Mouse (Mus musculus): ENCODE data around the gene Enpp4. TPM values are rescaled to one million over a fixed set of nuclear protein-coding genes. Genes with fewer than 3 reads are reported as not detected.

Gene Enpp4
- total RNA-seq (2021) = 10 to 100 TPM; 26.2 to 26.4 TPM
- long read RNA-seq, experiment 1, full-length matches to known transcripts = 16 of 25 reads
- long read RNA-seq, experiment 1, partial matches to known transcripts = 1 of 25 reads
- long read RNA-seq, experiment 1, other reads (novel, unspliced or antisense) = 8 of 25 reads
- long read RNA-seq, experiment 2, full-length matches to known transcripts = 10 of 17 reads
- long read RNA-seq, experiment 2, partial matches to known transcripts = 2 of 17 reads
- long read RNA-seq, experiment 2, other reads (novel, unspliced or antisense) = 5 of 17 reads

DNA sequence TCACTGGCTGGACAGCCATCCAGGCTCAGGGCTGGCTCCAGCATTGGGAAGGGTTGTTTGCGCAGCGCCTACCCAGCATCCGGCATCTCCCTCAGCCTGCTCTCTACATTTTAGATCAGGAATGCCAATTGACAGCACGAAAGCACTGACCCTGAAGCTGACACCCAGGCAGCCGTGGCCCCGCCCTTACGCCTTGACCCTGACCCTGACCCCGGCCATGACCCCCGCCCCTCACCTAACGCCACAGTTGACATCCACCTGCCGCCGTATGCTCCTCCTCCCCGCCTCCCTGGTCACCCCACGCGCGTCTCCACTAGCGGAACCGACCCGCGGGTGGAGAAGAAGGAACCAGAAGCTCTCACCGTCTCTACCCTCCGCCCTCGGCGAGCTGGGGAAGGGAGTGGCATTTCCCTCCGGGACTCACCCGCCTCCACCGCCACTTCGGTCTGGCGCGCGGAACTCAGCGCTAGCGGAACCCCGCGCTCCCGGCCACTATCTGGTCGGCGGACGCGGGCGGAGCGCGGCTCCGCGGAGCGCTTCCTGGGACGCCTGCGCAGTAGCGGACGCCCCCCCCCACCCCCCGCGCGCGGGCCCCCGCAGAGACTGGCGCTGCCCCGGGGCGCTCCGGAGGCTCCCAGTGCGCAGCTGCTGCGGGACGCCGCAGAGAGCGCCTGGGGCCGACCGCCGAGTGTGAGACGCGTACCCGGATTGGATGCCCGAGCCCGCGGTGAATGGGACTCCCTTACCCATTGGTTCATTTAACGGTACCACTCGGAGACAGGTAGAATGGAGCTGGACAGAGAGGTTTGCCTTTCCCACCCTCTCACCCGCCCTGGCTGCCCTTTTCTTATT is at the start of gene Enpp4:
Gene Enpp4, minus strand, starts transcription at position 523 of the 852 bp plus-strand sequence.
- peak; percentile 92 to 94 for DNase-seq

DNA sequence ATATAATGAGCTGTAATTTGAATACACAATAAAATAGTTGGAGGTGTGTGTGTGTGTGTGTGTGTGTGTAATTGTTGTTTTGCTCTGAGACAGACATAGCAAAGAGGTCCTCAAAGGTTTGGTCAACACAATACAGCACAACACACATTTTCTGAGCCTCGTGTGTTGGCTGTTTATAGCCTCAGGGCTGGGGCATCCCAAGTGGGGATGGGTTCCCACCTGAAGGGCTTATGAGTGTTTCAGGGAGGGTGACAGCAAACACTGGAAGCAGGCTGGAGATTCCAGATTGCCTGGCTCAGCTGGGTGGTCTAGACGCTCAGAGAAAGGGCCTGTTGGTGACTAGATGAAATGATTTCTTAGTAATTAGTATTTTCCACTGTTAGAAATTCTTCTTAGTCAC is 49.6 kb upstream of the Enpp4 start:
- DNase-seq = no peak

DNA sequence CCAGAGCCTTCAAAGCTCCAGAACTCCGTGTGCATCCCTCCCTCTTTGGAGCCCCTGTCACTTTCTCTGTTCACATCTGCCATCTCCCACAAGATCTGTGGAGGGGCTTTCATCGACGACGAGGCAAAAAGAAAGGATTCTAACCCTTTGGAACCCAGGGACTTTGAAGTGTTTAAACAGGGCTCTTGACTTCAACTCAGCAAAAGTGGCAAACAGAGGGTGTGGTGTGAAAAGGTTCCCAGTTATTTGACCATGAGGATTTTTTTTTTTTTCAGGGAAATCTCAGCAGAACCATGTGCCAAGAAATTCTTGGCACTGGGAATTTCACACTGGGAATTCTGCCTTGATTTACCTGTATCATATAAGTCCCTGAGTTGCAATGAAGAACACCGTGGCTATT is 48.3 kb upstream of the Enpp4 start:
- DNase-seq = no peak

DNA sequence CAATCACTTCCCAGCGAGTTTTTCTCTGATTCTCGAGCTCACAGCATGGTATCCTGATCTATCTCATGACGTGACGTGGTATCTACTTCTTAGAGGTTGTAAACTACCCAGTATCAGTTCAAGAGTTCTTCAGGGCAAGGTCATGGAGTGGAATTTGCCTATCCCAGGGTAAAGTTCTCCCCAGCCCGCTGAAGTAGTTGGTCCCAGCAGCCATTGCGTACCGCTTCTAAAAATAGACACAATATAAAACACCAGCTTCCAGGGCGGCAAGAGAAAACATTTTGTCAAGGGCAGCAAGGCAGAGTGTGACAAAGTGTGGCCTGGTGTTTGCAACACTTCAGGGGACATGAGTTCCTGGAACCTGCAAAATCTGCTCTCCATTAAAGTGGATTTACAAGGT is 46.3 kb upstream of the Enpp4 start:
- peak; percentile 30 to 41 for DNase-seq

DNA sequence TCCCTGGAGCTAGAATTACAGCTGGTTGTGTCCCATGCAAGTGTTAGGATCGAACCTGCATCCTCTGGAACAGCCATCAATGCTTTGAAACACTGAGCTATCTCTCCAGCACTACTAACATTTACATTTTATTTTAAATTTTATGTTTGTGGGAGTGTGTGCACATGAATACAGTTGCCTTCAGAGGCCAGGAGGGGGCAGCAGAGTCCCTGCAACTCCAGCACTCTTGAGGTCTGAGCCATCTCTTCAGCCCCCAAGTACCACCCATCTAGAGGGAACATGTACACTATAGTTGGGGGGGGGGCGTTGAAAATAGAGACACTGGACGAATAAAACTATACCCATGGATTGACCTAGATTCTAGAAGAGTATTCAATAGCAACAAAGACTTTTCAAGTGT is 45.5 kb upstream of the Enpp4 start:
- DNase-seq = peak; percentile 47 to 82

DNA sequence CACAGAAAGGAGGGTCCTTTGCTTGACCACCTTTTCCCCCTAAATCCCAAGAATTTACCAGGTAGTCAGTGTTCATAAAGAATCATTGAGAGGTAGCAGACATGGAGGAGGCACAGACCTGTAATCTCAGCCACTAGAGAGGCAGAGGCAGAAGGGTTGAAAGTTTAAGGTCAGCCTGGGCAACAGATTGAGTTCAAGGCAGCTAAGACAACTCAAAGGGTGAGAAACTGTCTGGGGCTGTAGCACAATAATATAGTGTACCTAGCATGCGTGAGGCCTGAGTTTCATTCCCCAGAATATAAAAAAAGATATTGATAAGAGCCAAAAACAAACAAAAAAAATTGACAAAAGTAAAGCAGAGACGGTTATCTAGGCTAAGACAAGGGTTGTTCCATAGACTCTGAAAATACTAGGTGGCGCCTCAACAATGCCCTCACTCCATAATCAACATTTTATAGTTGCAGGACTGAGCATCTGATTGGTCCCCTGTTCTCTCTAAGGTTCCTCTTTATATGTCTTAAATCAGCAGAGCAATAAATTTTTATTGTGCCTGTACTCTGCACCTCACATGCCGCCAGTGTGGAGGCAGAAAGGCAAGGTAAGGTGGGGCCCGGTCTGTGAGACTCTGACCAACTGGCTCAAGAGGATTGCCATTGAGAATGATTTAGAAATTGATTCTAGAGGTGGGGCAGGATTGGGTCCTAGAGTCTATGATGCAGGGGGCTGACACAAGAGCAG is 42.7 kb upstream of the Enpp4 start:
- DNase-seq = no peak

DNA sequence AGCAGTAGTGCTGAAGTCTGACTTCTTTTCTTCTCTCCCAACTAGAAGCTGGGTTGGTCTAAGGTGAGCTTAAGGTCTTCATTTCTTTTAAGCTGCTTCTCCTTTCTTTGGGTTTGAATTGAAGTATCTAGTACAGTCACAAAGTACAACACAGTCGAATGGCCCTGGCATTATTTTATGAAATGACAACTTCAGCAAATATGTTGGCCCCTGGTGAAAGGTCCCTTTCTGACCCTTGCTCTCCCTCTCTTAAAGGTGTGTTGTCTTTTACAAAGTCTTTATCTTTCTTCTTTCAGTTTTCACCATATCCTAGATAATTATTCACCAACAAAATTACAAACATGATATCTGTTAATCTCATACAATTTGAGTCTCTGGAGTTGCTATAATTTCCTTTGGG is 40.2 kb upstream of the Enpp4 start:
- DNase-seq = no peak

DNA sequence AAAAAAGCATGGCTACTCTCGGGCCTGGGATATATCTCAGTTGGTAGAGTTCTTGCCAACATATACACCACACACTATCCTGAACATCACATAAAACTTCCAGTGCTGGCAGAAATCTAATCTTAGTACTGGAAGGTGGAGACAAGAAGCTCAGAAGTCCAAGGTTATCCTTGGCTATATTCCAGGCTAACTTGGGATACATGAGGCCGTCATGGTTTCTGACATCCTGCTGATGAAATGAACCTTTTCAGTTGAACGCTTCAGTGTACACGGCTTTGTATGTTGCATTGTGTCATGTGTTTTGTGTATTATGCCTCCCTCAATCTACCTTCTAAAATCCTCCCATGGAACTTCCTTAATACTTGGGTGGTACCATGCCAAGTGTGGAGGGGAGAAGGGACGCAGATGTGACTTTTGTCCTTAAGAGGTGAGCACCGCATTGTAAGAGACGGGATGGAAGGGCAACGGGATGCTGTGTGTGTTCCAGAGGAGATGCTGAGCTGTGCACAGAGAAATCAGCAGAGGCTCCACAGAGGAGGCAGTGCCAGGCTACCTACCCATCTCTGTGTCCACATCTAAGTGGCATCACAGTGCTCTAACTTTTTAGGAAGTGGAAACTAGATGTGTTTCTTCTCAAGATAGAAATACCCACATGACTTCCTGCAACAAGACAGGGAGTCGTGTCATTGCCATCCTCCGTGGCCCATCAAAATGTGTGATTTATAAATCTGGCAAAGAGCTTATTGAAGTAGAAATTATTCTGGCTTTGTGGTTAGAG is 31.4 kb upstream of the Enpp4 start:
- DNase-seq = no peak

DNA sequence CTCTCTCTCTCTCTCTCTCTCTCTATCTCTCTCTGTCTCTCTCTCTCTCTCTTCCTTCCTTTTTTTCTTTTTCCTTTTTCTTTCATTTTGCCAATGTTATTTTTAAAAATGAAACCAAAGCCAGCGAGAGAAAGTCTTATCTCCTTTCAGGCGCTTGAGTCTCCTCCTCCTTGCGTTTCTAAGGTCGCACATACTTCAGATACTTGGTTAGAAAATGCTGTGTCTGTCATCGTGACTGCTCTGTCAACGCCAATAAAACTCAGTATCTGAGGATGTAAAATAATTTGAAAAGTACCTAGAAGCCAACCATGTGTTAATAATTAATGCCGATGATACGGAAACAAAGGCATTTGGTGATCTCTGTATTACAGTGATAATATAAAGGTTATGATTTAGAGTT is 30.4 kb upstream of the Enpp4 start:
- no peak for DNase-seq

DNA sequence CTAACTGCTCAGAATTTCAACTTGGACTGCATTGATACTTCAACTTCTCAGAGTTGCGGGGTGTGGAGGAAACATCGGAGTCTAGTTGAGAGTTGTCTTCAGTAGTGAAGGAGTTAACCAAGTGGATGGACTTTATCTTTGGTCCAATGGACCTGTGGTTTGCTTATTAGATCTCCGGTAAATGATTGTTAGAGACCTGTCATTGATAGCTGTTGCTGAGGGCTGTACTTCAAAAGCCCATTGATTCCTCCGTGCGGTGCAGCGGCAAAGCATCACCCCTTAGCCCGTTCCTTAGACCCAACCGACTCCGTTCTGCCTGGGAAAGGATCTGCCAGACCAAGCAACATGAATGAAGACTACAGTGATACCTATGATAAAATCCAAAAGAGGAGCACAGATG is 28.9 kb upstream of the Enpp4 start:
- no peak for DNase-seq

DNA sequence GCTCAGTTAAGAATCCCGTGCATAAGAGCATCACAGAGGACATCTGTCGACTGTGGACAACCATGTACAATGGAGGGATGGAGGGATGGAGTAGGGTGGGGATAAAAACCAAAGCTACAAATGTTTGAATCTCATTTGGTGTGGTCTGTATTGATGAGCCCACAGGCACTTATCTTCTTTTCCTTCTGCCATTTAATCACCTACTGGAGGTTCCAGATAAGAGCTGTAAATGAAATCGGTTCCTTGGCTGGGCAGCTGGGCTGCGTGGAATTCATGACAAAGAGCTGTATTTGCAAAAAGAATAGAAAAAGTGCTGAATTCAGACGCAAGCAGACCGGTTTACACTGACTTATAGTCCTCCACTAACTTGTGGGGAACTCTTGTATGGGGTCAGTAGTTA is 28.5 kb upstream of the Enpp4 start:
- no peak for DNase-seq

DNA sequence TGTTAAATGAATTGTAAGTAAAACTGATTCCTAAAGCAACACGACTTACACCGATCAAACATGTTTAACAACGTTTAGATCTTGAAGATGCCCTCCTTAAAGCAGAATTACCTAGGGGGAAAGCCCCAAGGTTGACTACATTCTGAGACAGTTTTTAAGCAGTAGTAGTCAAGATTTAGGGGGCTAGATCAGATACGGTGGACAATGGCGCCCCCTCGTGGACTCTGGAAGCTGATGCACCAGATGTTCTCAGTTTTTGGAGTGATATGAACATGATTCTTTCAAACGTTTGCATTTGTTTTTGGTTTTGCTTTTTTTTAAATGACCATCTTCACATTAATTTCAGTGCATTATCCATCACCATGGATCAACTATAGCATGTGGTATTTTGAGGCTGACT is 24.8 kb upstream of the Enpp4 start:
- peak; percentile 61 to 89 for DNase-seq

DNA sequence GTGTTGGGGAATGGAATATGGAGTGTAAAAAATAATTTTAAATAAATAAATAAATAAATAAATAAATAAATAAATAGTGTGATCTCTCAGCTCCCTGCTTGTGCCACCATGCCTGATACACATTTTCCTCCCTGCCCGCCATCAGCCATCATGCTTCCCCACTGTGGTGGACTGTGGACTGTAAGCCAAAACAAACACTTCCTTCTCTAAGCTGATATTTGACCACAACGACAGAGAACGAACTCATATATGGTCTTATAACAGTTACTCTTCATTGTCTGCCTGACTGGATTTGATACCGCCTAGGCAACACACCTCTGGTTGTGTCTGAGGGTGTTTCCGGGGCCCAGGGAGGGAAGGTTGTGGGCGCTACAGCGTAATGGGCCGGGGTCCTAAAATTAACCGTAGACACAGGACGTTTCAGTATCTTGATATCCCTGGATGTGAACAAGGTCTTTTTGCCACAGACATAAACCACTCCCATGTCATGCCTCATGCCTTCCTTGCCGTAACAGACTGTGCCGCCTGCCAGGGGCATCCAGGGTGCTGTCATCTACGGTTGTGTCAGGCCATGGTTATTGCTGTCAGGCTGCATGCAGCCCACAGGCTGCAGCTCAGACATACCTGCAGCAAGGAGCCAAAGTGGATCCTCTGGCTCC is 23.6 kb upstream of the Enpp4 start:
- DNase-seq = no peak

DNA sequence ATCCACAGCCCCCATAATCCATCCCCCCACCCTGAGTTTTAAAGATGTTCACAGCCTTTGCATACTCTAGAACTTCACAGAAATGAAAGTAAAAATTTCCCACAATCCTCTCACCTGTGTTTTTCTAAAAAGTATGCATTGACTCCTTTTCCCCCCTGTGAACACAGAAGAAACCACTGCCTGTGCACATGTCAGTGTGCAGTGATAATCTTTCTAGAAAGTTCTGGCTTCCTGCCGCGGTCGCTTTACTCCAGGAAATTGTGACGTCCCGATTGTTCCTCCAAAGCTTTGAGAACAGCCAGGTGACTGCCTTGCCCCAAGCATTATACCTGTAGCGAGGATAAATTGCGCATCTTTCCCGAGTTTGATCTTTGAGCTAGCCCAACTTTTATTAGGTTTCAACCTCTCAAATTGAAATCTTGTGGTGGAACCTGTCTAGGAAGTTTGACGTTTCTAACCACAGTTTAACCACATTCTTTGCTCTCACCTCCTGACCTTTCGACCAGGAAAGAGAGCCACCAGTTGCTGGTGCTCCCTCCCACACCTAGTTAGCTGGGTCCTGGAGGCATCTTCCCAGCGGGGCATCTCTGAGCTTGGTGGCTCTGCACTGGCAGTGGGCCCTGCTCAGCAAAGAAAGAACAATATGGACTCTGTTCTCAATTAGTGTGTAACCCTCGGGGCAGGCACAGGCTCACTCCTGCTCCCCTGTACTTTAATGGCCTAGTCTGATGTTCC is 15.9 kb upstream of the Enpp4 start:
- no peak for DNase-seq

DNA sequence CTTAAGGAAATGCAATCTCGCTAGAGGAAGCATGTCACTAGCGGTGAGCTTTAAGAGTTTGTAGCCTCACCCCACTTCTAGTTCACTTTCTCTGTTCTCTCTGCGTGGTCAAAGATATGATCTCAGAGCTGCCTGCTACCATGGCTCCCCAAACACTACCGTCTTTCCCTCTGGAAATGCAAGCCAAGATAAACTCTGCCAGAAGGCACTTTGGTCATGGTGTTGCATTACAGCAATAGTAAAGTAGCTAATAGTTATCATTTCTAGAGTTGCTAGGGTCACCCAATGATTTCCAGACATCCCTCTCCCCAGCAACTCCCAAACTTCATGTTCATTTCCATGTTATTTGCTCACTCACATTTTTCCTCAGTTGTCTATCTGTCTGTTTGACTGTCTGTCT is 12.6 kb upstream of the Enpp4 start:
- DNase-seq = no peak

DNA sequence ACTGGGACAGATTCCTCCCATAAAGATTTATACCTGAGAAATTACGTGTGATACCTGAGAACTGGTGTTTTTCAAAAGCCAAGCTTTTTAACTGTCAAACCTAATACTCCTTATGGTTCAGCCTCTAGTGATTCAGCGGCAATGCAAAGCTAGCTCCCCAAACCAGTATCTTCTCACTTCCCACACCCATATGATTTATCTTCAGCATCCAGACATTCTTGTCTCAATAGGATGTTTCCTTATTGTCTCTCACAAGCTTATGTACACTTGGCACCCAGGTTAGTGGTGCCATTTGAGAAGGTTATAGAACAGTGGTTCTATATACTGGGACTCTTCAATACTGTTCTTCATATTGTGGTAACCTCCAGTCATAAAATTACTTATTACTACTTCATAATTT is 12.1 kb upstream of the Enpp4 start:
- no peak for DNase-seq

DNA sequence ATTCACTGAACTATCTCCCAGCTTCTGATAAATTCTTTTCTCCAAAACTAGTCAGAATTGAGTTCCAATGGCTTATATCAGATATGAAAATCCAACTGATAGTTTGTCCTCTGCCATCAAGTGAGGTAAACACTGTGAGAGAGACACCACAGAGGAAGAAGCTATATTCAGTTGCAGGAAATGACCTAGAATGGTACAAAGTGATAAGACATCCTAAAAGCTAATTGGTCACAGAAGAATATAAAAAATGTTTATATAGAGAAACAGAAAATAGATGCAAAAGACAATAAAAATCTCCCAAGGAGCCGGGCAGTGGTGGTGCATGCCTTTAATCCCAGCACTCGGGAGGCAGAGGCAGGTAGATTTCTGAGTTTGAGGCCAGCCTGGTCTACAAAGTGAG is 11.0 kb upstream of the Enpp4 start:
- no peak for DNase-seq

DNA sequence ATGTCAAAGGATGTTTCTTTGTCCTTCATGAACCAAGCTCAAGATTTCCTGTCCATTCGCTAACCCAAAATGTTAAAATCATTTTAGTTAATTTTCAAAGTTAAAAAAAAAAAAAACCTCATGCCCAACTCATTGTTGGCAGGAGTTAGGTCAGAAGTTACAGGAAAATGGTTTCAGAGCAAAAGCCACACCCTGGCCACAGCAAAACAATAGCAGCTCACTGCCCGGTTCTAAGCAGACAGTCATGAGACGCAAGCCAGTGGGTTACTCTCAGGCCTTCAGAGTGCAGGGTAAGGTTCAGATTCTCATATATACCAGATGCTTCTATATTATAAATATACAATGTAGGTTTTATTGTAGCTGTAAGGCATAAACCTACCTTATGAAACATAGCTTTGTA is 2.7 kb upstream of the Enpp4 start:
- peak in 1 of 2 experiments; percentile 18 for DNase-seq

DNA sequence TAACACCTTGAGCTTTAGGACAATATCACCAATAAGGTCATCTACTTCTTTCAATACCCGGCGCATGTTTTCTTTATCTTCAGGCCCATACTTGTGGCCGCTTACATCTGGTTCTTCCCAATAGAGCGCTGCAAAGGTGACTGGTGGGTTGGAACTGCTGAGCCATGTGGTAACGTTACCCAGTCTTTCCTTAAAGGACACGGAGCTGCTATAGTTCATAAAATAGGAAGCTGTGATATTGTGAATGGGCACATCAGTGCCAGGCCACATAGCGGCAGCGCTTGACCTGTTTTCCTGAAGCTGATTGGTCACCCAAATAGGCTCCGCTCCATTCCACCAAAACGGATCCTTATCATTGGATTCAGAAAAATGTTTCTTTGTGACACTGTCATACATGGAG is 3.6 kb downstream of the Enpp4 start:
- no peak for DNase-seq

DNA sequence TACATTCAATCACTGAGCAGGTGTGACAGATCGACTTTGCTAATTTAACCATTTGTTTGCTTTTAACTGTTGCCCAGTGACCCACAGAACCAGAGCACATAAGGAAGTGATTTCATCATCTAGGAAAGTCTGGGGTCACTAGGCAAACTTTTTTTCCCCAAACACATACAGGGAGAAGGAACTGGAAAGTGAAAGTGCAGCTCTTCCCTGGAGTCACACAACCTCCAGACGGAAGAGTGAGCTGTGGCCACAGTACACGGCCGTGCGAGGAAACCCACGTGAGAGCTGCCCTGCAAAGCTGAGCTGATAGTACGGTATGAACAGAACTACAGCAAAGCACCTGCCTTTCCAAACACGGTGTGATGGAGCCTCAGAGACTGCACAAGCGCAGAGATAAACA is 4.7 kb downstream of the Enpp4 start:
- DNase-seq = peak in 1 of 2 experiments; percentile 35

DNA sequence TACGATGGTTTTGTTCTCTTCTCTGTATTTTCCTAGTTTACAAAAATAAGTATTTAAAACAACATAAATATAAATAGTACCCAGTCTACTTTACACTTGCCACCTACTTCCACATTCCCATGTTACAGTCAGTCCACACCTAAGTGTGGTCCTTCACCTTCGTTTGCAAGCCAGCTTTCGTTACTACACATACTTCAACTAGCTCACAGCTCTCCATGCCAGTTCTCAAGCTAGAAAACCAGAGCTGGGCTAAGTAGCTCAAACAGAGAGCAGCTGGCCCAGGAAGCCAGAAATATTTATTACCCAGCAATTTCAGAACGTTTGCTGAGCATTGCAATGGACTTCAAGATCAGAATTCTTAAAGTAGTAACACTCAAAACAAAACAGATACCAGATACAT is 5.1 kb downstream of the Enpp4 start:
- no peak for DNase-seq

Data from heart, adult 18-20 months (tissue).